Mouse (Mus musculus) heart, postnatal 25 days (tissue): ENCODE results near the gene Gm11938. TPM values are rescaled to one million over a fixed set of nuclear protein-coding genes. Genes with fewer than 3 reads are reported as not detected.

Experiments
- DNase-seq: peaks from one replicate; pipeline ENCODE4 v3.0.0; 2022; ENCODE audit warnings: low spot score
- intact Hi-C: fragments of 180-260 bp; cut with DNase I; formaldehyde crosslinking; loops from one replicate; pipeline ENCODE4 v1.15.1; 2025
- total RNA-seq, 2 experiments: library from RNA; stranded (reverse); gene quantifications; 2 replicates each; pipeline ENCODE4 v1.2.3; 2021

Gm11938 gene
- total RNA-seq, 2 experiments from 2014 or later: not detected

GRCm38 (mm10) chr11:99580636-99581035 lies 22.5 kb downstream of the Gm11938 start, which contains the start of gene Krtap1-5:
TSS of gene Krtap1-5 (minus strand) at chr11:99581016.
- DNase-seq: no peak
- intact Hi-C loops: no loop called here

DNA sequence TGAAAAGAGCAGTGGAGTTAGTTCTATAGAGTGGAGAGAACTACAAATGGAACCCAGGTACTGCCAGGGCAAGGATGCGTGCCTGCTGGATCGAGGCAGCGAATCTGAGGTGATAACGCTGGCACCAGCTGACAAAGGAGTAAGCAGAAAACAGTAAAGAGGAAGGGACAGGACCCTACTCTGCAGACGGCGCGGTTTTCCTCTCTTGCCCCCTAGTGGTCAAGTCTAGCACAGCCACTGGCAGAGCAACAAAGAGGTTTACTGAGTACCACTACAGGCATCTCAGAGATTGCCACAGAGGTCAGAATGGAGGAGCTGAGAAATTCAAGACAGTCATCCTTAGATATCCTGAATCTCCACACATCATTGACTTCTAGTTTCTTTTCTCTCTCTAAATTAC lies 29.0 kb downstream of the Gm11938 start:
- no peak for DNase-seq
- intact Hi-C loops: loop anchor here (2.0 kb wide), 1 partner anchor 195 kb away; no protein-coding TSS in a partner anchor

GRCm38 (mm10) chr11:99573164-99573563 lies 29.9 kb downstream of the Gm11938 start:
- DNase-seq: no peak
- intact Hi-C loops: loop anchor here (2.0 kb wide), 1 partner anchor 108 kb away; no protein-coding TSS in a partner anchor

GRCm38 (mm10) chr11:99566530-99566929 lies 36.6 kb downstream of the Gm11938 start, which contains the start of gene Krtap3-1:
TSS of gene Krtap3-1 (minus strand) at chr11:99566630.
- no peak for DNase-seq
- intact Hi-C loops: no loop called here

GRCm38 (mm10) chr11:99562580-99562979 lies 40.5 kb downstream of the Gm11938 start:
- no peak for DNase-seq
- intact Hi-C loops: no loop called here

GRCm38 (mm10) chr11:99559366-99559765 lies 43.7 kb downstream of the Gm11938 start, which contains the start of gene Gm11939:
TSS of gene Gm11939 (minus strand) at chr11:99559466.
- no peak for DNase-seq
- intact Hi-C loops: no loop called here

GRCm38 (mm10) chr11:99557976-99558745 lies 44.9 kb downstream of the Gm11938 start:
- DNase-seq: no peak
- intact Hi-C loops: no loop called here

DNA sequence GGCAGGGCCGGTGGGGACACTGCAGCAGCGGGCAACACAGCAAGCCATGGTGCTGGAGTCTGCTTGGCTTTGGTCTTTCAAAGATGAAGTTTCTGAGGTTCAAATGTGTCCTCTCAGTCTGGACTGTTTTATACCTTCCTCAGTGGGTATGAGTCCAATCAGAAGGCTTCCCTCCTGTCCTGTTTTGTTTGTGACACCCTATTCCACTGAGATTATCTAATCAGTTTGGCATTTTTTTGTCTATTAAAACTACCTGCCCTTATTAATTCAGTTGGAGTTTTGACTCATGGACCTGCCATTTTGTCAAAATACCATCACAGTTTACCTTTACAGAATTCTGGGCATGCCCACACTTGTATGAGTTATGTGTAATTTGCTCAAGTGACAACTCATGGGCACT lies 46.4 kb downstream of the Gm11938 start, which contains the start of gene Krtap3-2:
Gene Krtap3-2, minus strand, starts transcription at position 101 of the 400 bp plus-strand sequence.
- intact Hi-C loops: no loop called here
- DNase-seq: no peak

DNA sequence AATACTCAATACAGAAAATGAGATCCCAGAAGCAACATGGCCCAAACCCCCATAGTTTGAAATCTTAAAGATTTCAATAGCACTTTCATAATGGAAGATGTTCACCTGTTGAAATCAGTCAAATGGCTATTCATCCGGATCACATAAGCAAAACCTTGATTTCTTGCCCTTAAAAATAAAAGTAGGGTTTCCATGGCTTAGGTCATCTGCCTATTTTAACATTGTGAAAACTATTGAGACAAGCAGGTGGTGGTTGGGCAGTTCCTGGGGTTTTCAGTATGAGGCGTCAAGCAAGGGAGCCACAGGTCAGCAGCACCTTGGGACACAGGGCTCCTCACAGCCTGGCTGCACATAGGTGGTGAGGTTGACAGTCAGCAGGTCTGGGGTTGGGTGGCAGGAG lies 46.9 kb downstream of the Gm11938 start:
- no peak for DNase-seq
- intact Hi-C loops: no loop called here

Other genes starting within 250 kb of the Gm11938 start
- not detected for gene Krt28, start 228.4 kb downstream of the Gm11938 start, total RNA-seq
- gene Krt10, start 213.9 kb downstream of the Gm11938 start, total RNA-seq: 1 to 10 TPM; 5.3 to 5.5 TPM
- not detected for gene Krt12, start 181.0 kb downstream of the Gm11938 start, total RNA-seq
- not detected for gene Krt20, start 165.2 kb downstream of the Gm11938 start, total RNA-seq
- gene Krt23, start 110.2 kb downstream of the Gm11938 start, total RNA-seq: not detected
- gene Krt39, start 82.0 kb downstream of the Gm11938 start, total RNA-seq: not detected
- gene Krt40, start 60.1 kb downstream of the Gm11938 start, total RNA-seq: not detected
- not detected for gene Krtap3-3, start 52.4 kb downstream of the Gm11938 start, total RNA-seq
- gene Krtap3-2, start 46.5 kb downstream of the Gm11938 start, total RNA-seq: not detected
- gene Gm11939, start 43.8 kb downstream of the Gm11938 start, total RNA-seq: not detected
- not detected for gene Krtap3-1, start 36.7 kb downstream of the Gm11938 start, total RNA-seq
- not detected for gene Krtap1-5, start 22.3 kb downstream of the Gm11938 start, total RNA-seq
- not detected for gene Krtap1-4, start 19.7 kb downstream of the Gm11938 start, total RNA-seq
- not detected for gene Krtap1-3, start 12.0 kb downstream of the Gm11938 start, total RNA-seq
- not detected for gene Krtap9-3, start 5.2 kb downstream of the Gm11938 start, total RNA-seq
- gene Gm11937, start 6.9 kb upstream of the Gm11938 start, total RNA-seq: not detected
- not detected for gene Krtap2-4, start 11.5 kb upstream of the Gm11938 start, total RNA-seq
- not detected for gene Gm11562, start 17.1 kb upstream of the Gm11938 start, total RNA-seq
- gene Krtap4-1, start 24.9 kb upstream of the Gm11938 start, total RNA-seq: not detected
- gene Krtap4-2, start 31.8 kb upstream of the Gm11938 start, total RNA-seq: not detected
- not detected for gene Krtap4-7, start 40.8 kb upstream of the Gm11938 start, total RNA-seq
- gene Gm11555, start 46.9 kb upstream of the Gm11938 start, total RNA-seq: not detected
- not detected for gene Gm11563, start 55.7 kb upstream of the Gm11938 start, total RNA-seq
- gene Krtap4-6, start 62.7 kb upstream of the Gm11938 start, total RNA-seq: not detected
- not detected for gene Gm14190, start 87.4 kb upstream of the Gm11938 start, total RNA-seq
- not detected for gene Gm14180, start 131.0 kb upstream of the Gm11938 start, total RNA-seq
- gene Gm11595, start 169.6 kb upstream of the Gm11938 start, total RNA-seq: not detected
- not detected for gene Krtap4-8, start 177.4 kb upstream of the Gm11938 start, total RNA-seq
- gene Krtap4-9, start 181.9 kb upstream of the Gm11938 start, total RNA-seq: not detected
- gene Gm11596, start 190.2 kb upstream of the Gm11938 start, total RNA-seq: not detected
- not detected for gene Gm11569, start 195.6 kb upstream of the Gm11938 start, total RNA-seq
- not detected for gene Gm11554, start 201.1 kb upstream of the Gm11938 start, total RNA-seq
- not detected for gene Krtap4-13, start 206.6 kb upstream of the Gm11938 start, total RNA-seq
- gene Gm11564, start 212.4 kb upstream of the Gm11938 start, total RNA-seq: not detected
- not detected for gene 2300003K06Rik, start 234.8 kb upstream of the Gm11938 start, total RNA-seq
- gene Krtap4-16, start 248.3 kb upstream of the Gm11938 start, total RNA-seq: not detected